Mouse (Mus musculus) MEL (cell line): Measurements from ENCODE around the gene Selenom.

Experiments
- CTCF ChIP-seq, 3 experiments: IDR thresholded peaks in 2 of 3; conservative IDR thresholded peaks in 1 of 3; 2 replicates each; pipeline ENCODE4 v1.5.1; 2011 to 2012; ENCODE audit warnings: low read length in 3 of 3, low read depth in 2 of 3, mild to moderate bottlenecking in 2 of 3, improper control_type of control experiment in 1 of 3, inconsistent platforms in 1 of 3, mixed read lengths in 1 of 3, moderate library complexity in 1 of 3; ENCODE audit not compliant: control insufficient read depth in 1 of 3, insufficient read depth in 1 of 3, poor library complexity in 1 of 3, severe bottlenecking in 1 of 3
- POLR2A ChIP-seq, 2 experiments: IDR thresholded peaks; 2 replicates each; pipeline ENCODE4 v1.6.1; 2011 to 2012; ENCODE audit warnings: low read length in 2 of 2, mild to moderate bottlenecking in 2 of 2, control low read depth in 1 of 2, improper control_type of control experiment in 1 of 2, low read depth in 1 of 2, moderate library complexity in 1 of 2; ENCODE audit not compliant: control insufficient read depth in 1 of 2, insufficient read depth in 1 of 2, poor library complexity in 1 of 2
- RAD21 ChIP-seq: IDR thresholded peaks from 2 replicates; pipeline ENCODE4 v1.6.1; 2011; ENCODE audit warnings: mild to moderate bottlenecking, low read depth, low read length, improper control_type of control experiment
- ZNF384 ChIP-seq: IDR thresholded peaks from 2 replicates; pipeline ENCODE4 v1.6.1; 2012; ENCODE audit warnings: low read depth, mild to moderate bottlenecking, inconsistent platforms, low read length, improper control_type of control experiment

DNA sequence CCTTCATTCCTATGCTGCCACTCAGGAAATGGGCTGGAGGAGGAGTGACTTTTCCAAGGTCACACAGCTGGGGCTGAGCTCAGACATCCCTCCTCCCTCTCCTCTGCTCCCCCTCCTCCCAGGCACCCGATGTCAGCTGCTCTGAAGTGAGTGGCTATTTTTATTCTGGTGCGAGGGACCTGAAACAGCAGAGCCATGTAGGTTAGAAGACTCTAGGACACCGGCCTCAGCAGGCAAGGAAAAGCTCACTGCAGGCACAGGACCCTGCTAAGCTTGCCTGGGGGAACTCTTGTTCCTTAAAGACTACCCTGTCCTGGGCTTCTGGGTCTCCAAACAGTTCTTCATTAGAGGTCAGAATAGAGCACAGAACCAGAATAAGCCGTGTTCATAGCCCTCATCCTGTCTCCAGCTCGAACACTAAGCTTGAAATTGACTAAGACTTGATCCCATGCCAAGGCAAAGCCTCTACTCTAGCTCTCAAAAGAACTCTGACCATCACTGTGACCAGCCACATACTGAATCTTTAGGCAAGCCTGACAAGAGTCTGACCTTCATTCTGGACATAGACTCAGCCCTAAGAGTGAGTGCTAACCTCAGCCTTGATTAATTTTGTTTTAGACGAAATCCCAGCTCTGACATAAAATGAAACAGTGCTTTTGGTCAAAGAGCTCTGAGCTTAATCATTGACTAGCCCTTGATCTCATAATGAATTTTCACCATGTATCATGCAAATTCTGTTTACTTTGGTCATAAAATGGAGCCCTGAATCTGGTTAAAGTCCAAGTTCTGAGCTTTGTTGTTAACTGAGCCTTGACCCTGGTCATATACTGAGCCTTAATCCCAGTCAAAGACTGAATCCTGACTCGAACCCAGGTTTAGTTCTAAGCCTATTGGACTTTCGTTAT lies 5.1 kb upstream of the Selenom start:
- TF ChIP-seq POLR2A (IDR thresholded peaks at IDR 0.05; ENCODE audit: control insufficient read depth in 1 of 2, insufficient read depth in 1 of 2, low read depth in 1 of 2, low read length in 2 of 2, poor library complexity in 1 of 2) (no peak), CTCF (IDR thresholded peaks at IDR 0.05 in 2 of 3, conservative IDR thresholded peaks at IDR 0.05 in 1 of 3; ENCODE audit: control insufficient read depth in 1 of 3, insufficient read depth in 1 of 3, low read depth in 2 of 3, low read length in 3 of 3, poor library complexity in 1 of 3, severe bottlenecking in 1 of 3) (no peak), RAD21 (no peak), ZNF384 (no peak)
